Mouse (Mus musculus) hindbrain, embryonic 13.5 days (tissue): ENCODE results near the gene Fam167b. TPM values are rescaled to one million over a fixed set of nuclear protein-coding genes. Genes with fewer than 3 reads are reported as not detected.

Source experiments
- microRNA-seq: library from miRNA; unstranded; fragments of <30 nt; microRNA quantifications from one replicate; pipeline ENCODE4, GENCODE M21; 2016
- polyA plus RNA-seq: library from polyadenylated mRNA; unstranded; fragments of >200 nt; fragmentation: Nextera tagmentation; extraction: Ambion mirVana; gene quantifications from 2 replicates; pipeline ENCODE4 v1.2.1, GENCODE M21; 2015

Gene Fam167b
- polyA plus RNA-seq, 1 experiment from 2014 or later: 0.87 TPM

Small RNA genes lying within 50 kb of the gene (microRNA-seq; reads per million reads assigned to microRNA genes)
- gene Mir8119: not detected

Other genes starting within 250 kb of the Fam167b start
- 366 and 373 TPM in 2 replicates for gene Rbbp4, start 243.2 kb downstream of the Fam167b start, polyA plus RNA-seq
- 26.8 and 28.8 TPM in 2 replicates for gene Zbtb8os, start 242.9 kb downstream of the Fam167b start, polyA plus RNA-seq
- 18.9 and 20.7 TPM in 2 replicates for gene Zbtb8a, start 200.4 kb downstream of the Fam167b start, polyA plus RNA-seq
- gene Zbtb8b, start 137.7 kb downstream of the Fam167b start, polyA plus RNA-seq: 13.6 and 13.9 TPM in 2 replicates
- gene Bsdc1, start 117.0 kb downstream of the Fam167b start, polyA plus RNA-seq: 34.9 and 36.2 TPM in 2 replicates
- gene Tssk3, start 87.5 kb downstream of the Fam167b start, polyA plus RNA-seq: 0.13 TPM in 1 of 2 replicates, not detected in the other
- gene Fam229a, start 87.4 kb downstream of the Fam167b start, polyA plus RNA-seq: 0.36 TPM in 1 of 2 replicates, not detected in the other
- 1,788 and 1,829 TPM in 2 replicates for gene Marcksl1, start 65.0 kb downstream of the Fam167b start, polyA plus RNA-seq
- 111 and 113 TPM in 2 replicates for gene Hdac1, start 35.8 kb downstream of the Fam167b start, polyA plus RNA-seq
- 7.6 and 11.1 TPM in 2 replicates for gene Lck, start 4.9 kb downstream of the Fam167b start, polyA plus RNA-seq
- 208 and 212 TPM in 2 replicates for gene Eif3i, start 22.1 kb upstream of the Fam167b start, polyA plus RNA-seq
- 195 and 196 TPM in 2 replicates for gene Tmem234, start 22.1 kb upstream of the Fam167b start, polyA plus RNA-seq
- 4.0 and 4.3 TPM in 2 replicates for gene Dcdc2b, start 35.7 kb upstream of the Fam167b start, polyA plus RNA-seq
- gene Iqcc, start 40.5 kb upstream of the Fam167b start, polyA plus RNA-seq: 30.0 and 37.8 TPM in 2 replicates
- gene Ccdc28b, start 45.4 kb upstream of the Fam167b start, polyA plus RNA-seq: 130 and 135 TPM in 2 replicates
- 56.8 and 58.1 TPM in 2 replicates for gene Txlna, start 62.5 kb upstream of the Fam167b start, polyA plus RNA-seq
- 15.7 and 17.6 TPM in 2 replicates for gene Kpna6, start 94.2 kb upstream of the Fam167b start, polyA plus RNA-seq
- 16.8 and 18.4 TPM in 2 replicates for gene Tmem39b, start 118.3 kb upstream of the Fam167b start, polyA plus RNA-seq
- 157 TPM in 2 replicates for gene Khdrbs1, start 163.8 kb upstream of the Fam167b start, polyA plus RNA-seq
- gene Ptp4a2, start 232.7 kb upstream of the Fam167b start, polyA plus RNA-seq: 292 and 306 TPM in 2 replicates